Mouse (Mus musculus): ENCODE results near the gene Tpbpa. TPM values are rescaled to one million over a fixed set of nuclear protein-coding genes. Genes with fewer than 3 reads are reported as not detected.
"Not testable (repeated sequence)": the region's sequence is repeated elsewhere in the genome, so short reads cannot be mapped to it uniquely, and the experiment has no call there.

The Tpbpa gene
- not detected in 2 replicates for polyA plus RNA-seq (2014; fragmentation: Nextera tagmentation; extraction: Ambion mirVana)

GRCm38 (mm10) chr13:60941884-60942283 is at the start of gene Tpbpa:
Gene Tpbpa (minus strand): TSS chr13:60941984.
- not testable (repeated sequence) for ATAC-seq (replicated peaks; ENCODE audit: low FRiP score, low TSS enrichment, low read depth); DNase-seq (ENCODE audit: low spot score); H3K27ac ChIP-seq (ENCODE audit: low read depth); H3K4me1 ChIP-seq (replicated peaks; ENCODE audit: control insufficient read depth, insufficient read depth, low read length); H3K9ac ChIP-seq (ENCODE audit: low read length); H3K4me3 ChIP-seq (ENCODE audit: low read depth, low read length); H3K4me2 ChIP-seq (ENCODE audit: low read length); H3K27me3 ChIP-seq (replicated peaks; ENCODE audit: control insufficient read depth, insufficient read depth, low read length); H3K36me3 ChIP-seq (ENCODE audit: control insufficient read depth, insufficient read depth, low read length); H3K9me3 ChIP-seq (ENCODE audit: control insufficient read depth, low read length)
- WGBS = 82% methylated on average over 3 of the region's 3 CpGs

DNA sequence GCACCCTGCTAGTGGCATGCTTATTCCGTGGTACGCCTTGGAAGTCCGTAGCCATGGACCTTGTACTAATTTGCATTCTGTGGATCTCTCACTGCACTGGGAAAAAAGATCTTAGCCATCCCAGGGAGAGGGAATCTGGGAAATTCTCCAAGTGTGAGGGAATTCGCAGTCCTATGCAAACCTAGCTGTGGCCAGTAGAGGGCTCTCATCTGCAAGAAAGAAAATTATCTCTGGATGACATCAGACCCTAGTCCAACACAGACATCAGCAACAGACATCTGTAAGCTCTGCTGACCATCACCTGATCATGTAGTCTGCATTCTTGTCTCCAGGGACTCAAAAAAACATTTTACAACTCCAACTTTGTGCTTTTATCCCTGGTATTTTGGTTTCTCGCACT is 45.1 kb upstream of the Tpbpa start:
- not testable (repeated sequence) for H3K27me3 ChIP-seq (replicated peaks; ENCODE audit: control insufficient read depth, insufficient read depth, low read length); H3K4me3 ChIP-seq (ENCODE audit: low read depth, low read length); H3K9ac ChIP-seq (ENCODE audit: low read length); ATAC-seq (replicated peaks; ENCODE audit: low FRiP score, low TSS enrichment, low read depth); H3K27ac ChIP-seq (ENCODE audit: low read depth); H3K9me3 ChIP-seq (ENCODE audit: control insufficient read depth, low read length); H3K36me3 ChIP-seq (ENCODE audit: control insufficient read depth, insufficient read depth, low read length); H3K4me2 ChIP-seq (ENCODE audit: low read length); H3K4me1 ChIP-seq (replicated peaks; ENCODE audit: control insufficient read depth, insufficient read depth, low read length); DNase-seq (ENCODE audit: low spot score)
- WGBS = 92% methylated on average over 3 of the region's 5 CpGs

- not testable (repeated sequence) for ATAC-seq (replicated peaks; ENCODE audit: low FRiP score, low TSS enrichment, low read depth); H3K9ac ChIP-seq (ENCODE audit: low read length)
- 70% methylated on average over 4 of the region's 4 CpGs for WGBS
Measured at GRCm38 (mm10) chr13:60972319-60972718, 30.5 kb upstream of the Tpbpa start.

DNA sequence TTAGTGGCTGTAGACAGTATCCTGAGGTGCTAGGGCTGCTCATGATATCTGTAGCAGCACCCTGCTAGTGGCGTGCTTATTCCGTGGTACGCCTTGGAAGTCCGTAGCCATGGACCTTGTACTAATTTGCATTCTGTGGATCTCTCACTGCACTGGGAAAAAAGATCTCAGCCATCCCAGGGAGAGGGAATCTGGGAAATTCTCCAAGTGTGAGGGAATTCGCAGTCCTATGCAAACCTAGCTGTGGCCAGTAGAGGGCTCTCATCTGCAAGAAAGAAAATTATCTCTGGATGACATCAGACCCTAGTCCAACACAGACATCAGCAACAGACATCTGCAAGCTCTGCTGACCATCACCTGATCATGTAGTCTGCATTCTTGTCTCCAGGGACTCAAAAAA is 22.2 kb upstream of the Tpbpa start:
- not testable (repeated sequence) for H3K27ac ChIP-seq (ENCODE audit: low read depth); H3K9me3 ChIP-seq (ENCODE audit: control insufficient read depth, low read length); DNase-seq (ENCODE audit: low spot score); ATAC-seq (replicated peaks; ENCODE audit: low FRiP score, low TSS enrichment, low read depth); H3K4me3 ChIP-seq (ENCODE audit: low read depth, low read length); H3K36me3 ChIP-seq (ENCODE audit: control insufficient read depth, insufficient read depth, low read length); H3K4me2 ChIP-seq (ENCODE audit: low read length); H3K9ac ChIP-seq (ENCODE audit: low read length); H3K27me3 ChIP-seq (replicated peaks; ENCODE audit: control insufficient read depth, insufficient read depth, low read length); H3K4me1 ChIP-seq (replicated peaks; ENCODE audit: control insufficient read depth, insufficient read depth, low read length)
- WGBS = 33% methylated on average over 4 of the region's 5 CpGs

More at GRCm38 (mm10) chr13:60972319-60972718, 30.5 kb upstream of the Tpbpa start:
- not testable (repeated sequence) for DNase-seq (ENCODE audit: low spot score); H3K27me3 ChIP-seq (replicated peaks; ENCODE audit: control insufficient read depth, insufficient read depth, low read length); H3K9me3 ChIP-seq (ENCODE audit: control insufficient read depth, low read length); H3K4me1 ChIP-seq (replicated peaks; ENCODE audit: control insufficient read depth, insufficient read depth, low read length); H3K27ac ChIP-seq (ENCODE audit: low read depth); H3K36me3 ChIP-seq (ENCODE audit: control insufficient read depth, insufficient read depth, low read length); H3K4me3 ChIP-seq (ENCODE audit: low read depth, low read length); H3K4me2 ChIP-seq (ENCODE audit: low read length)

- Histone ChIP-seq H3K27me3 (replicated peaks; ENCODE audit: control insufficient read depth, insufficient read depth, low read length) (no peaks in the 10 kb centered on the region), H3K36me3 (ENCODE audit: control insufficient read depth, insufficient read depth, low read length) (no peaks in the 10 kb centered on the region), H3K9ac (ENCODE audit: low read length) (no peak overlapping the region), H3K4me2 (ENCODE audit: low read length) (no peak overlapping the region), H3K4me1 (replicated peaks; ENCODE audit: control insufficient read depth, insufficient read depth, low read length) (no peaks in the 10 kb centered on the region), H3K9me3 (ENCODE audit: control insufficient read depth, low read length) (no peaks in the 10 kb centered on the region), H3K27ac (ENCODE audit: low read depth) (no peak overlapping the region), H3K4me3 (ENCODE audit: low read depth, low read length) (no peak overlapping the region)
- 66% methylated on average over 5 of the region's 5 CpGs for WGBS
- ATAC-seq (replicated peaks; ENCODE audit: low FRiP score, low TSS enrichment, low read depth) (no peak), DNase-seq (ENCODE audit: low spot score) (no peak)
Measured at GRCm38 (mm10) chr13:60961706-60962105, 19.9 kb upstream of the Tpbpa start.

DNA sequence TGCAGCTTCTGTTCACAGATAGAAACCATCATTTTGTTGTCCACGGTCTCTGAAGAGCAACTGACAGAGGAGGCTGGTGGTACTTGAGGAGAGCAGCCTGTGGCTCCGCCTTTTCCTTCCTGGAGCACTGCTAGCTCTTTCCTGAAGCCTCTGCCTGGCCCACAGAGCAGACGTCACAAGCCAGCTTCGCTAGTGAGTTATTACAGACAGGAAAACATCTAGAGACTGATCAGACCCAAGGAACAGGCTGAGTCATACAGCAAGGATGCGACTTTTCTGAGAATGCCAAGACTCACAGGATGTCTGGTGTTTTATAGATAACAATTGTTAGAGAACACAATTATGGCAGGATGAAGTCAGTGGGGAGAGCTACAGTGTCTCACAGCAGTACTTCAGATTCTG is 5.3 kb downstream of the Tpbpa start, which contains the start of the genes Gm49391 and Ctla2a:
TSS of gene Gm49391 (minus strand) at position 72 of the 402 bp plus-strand sequence.
TSS of gene Ctla2a (minus strand) at position 126 of the 402 bp plus-strand sequence.
- ATAC-seq (replicated peaks; ENCODE audit: low FRiP score, low TSS enrichment, low read depth) (no peak), DNase-seq (ENCODE audit: low spot score) (no peak)
- H3K4me1 ChIP-seq (replicated peaks; ENCODE audit: control insufficient read depth, insufficient read depth, low read length) = no peaks in the 10 kb centered on the region
- no peaks in the 10 kb centered on the region for H3K9me3 ChIP-seq (ENCODE audit: control insufficient read depth, low read length)
- no peak within 1 kb of the TSS for H3K9ac ChIP-seq (ENCODE audit: low read length)
- 60% methylated on average over 5 of the region's 5 CpGs for WGBS
- H3K4me3 ChIP-seq (ENCODE audit: low read depth, low read length) = no peak within 1 kb of the TSS
- H3K27ac ChIP-seq (ENCODE audit: low read depth) = no peak within 1 kb of the TSS
- H3K36me3 ChIP-seq (ENCODE audit: control insufficient read depth, insufficient read depth, low read length) = no peaks in the 10 kb centered on the region
- no peaks in the 10 kb centered on the region for H3K27me3 ChIP-seq (replicated peaks; ENCODE audit: control insufficient read depth, insufficient read depth, low read length)
- no peak within 1 kb of the TSS for H3K4me2 ChIP-seq (ENCODE audit: low read length)

DNA sequence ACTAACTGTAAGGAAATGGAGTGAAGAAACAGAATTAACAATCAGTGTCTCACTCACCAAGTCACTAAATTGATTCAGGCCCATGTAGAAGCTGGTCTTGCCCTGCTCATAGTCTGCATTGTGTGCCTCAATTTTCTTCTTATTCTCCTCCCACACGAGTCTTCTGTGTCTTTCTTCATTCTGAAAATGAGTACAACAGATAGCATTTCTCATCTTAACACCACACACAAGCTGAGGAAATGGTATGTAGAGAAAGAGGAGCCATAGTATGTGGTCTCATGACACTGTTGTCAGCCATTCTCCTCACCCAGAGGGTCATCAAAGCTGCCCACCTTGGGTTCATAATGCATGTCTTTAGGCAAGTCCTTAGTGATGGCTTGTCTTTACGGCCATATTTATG is 6.3 kb downstream of the Tpbpa start, which contains the start of gene Gm49393:
TSS of gene Gm49393 (minus strand) at position 101 of the 400 bp plus-strand sequence.
- not testable (repeated sequence) for H3K36me3 ChIP-seq (ENCODE audit: control insufficient read depth, insufficient read depth, low read length); H3K4me3 ChIP-seq (ENCODE audit: low read depth, low read length); H3K27me3 ChIP-seq (replicated peaks; ENCODE audit: control insufficient read depth, insufficient read depth, low read length); H3K27ac ChIP-seq (ENCODE audit: low read depth); H3K4me2 ChIP-seq (ENCODE audit: low read length); H3K4me1 ChIP-seq (replicated peaks; ENCODE audit: control insufficient read depth, insufficient read depth, low read length); H3K9ac ChIP-seq (ENCODE audit: low read length); DNase-seq (ENCODE audit: low spot score); ATAC-seq (replicated peaks; ENCODE audit: low FRiP score, low TSS enrichment, low read depth); H3K9me3 ChIP-seq (ENCODE audit: control insufficient read depth, low read length)
- 77% methylated on average over 2 of the region's 2 CpGs for WGBS

DNA sequence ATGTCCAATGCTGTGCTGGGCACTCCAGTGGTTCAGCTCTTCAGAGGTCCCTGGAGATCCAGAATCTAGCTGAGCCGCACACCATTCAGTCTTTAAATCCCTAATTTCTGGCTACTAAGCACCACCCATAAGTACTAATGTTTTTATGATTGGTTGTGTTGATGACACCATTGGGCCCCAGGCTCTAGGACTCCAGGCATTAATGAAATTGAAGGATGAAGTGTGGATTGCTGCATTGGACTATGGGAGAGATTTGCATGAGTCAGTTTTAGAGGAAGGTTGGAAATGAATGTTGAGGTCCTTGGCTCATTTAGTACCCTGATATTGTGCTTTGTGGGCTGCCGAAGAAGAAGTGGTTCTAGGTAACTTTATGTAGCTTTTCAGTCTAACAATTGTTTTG is 37.0 kb downstream of the Tpbpa start, which contains the start of gene Tpbpb:
TSS of gene Tpbpb (minus strand) at position 101 of the 400 bp plus-strand sequence.
- H3K36me3 ChIP-seq (ENCODE audit: control insufficient read depth, insufficient read depth, low read length); ATAC-seq (replicated peaks; ENCODE audit: low FRiP score, low TSS enrichment, low read depth); H3K9ac ChIP-seq (ENCODE audit: low read length); H3K27me3 ChIP-seq (replicated peaks; ENCODE audit: control insufficient read depth, insufficient read depth, low read length); H3K4me3 ChIP-seq (ENCODE audit: low read depth, low read length); H3K27ac ChIP-seq (ENCODE audit: low read depth); DNase-seq (ENCODE audit: low spot score); H3K9me3 ChIP-seq (ENCODE audit: control insufficient read depth, low read length); H3K4me2 ChIP-seq (ENCODE audit: low read length); H3K4me1 ChIP-seq (replicated peaks; ENCODE audit: control insufficient read depth, insufficient read depth, low read length): not testable (repeated sequence)
- WGBS = 83% methylated on average over 2 of the region's 2 CpGs

DNA sequence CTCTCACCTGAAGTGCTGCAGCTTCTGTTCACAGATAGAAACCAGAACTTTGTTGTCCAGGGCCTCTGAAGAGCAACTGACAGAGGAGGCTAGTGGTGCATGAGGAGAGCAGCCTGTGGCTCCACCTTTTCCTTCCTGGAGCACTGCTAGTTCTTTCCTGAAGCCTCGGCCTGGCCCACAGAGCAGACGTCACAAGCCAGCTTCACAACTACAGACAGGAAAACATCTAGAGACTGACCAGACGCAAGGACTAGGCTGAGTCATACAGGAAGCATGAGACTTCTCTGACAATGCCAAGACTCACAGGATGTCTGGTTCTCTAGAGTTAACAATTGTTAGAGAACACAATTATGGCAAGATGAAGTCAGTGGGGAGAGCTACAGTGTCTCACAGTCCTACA is 44.5 kb downstream of the Tpbpa start, which contains the start of gene Ctla2b:
TSS of gene Ctla2b (minus strand) at position 120 of the 400 bp plus-strand sequence.
- Histone ChIP-seq H3K36me3 (ENCODE audit: control insufficient read depth, insufficient read depth, low read length) (no peaks in the 10 kb centered on the region), H3K27ac (ENCODE audit: low read depth) (no peak within 1 kb of the TSS), H3K4me2 (ENCODE audit: low read length) (no peak within 1 kb of the TSS), H3K4me1 (replicated peaks; ENCODE audit: control insufficient read depth, insufficient read depth, low read length) (no peaks in the 10 kb centered on the region), H3K9ac (ENCODE audit: low read length) (no peak within 1 kb of the TSS), H3K27me3 (replicated peaks; ENCODE audit: control insufficient read depth, insufficient read depth, low read length) (no peaks in the 10 kb centered on the region), H3K9me3 (ENCODE audit: control insufficient read depth, low read length) (no peaks in the 10 kb centered on the region), H3K4me3 (ENCODE audit: low read depth, low read length) (no peak within 1 kb of the TSS)
- no peak for DNase-seq (ENCODE audit: low spot score)
- ATAC-seq (replicated peaks; ENCODE audit: low FRiP score, low TSS enrichment, low read depth) = no peak
- WGBS = 38% methylated on average over 3 of the region's 3 CpGs

Data from intestine, embryonic 14.5 days (tissue).